Mouse (Mus musculus): ENCODE measurements around the gene Chpf2. TPM values are rescaled to one million over a fixed set of nuclear protein-coding genes. Genes with fewer than 3 reads are reported as not detected.

Gene Chpf2
- total and polyA plus RNA-seq, 3 experiments = 37.9 to 39.7 TPM; not detected in 1

GRCm38 (mm10) chr5:24594346-24594745, 7.8 kb downstream of the Chpf2 start:
- Histone ChIP-seq H3K27ac (ENCODE audit: control insufficient read depth, low read depth, low read length) (no peak overlapping the region), H3K79me2 (ENCODE audit: control insufficient read depth, insufficient read depth, low read length, poor library complexity) (no peaks in the 10 kb centered on the region), H3K27me3 (ENCODE audit: control insufficient read depth in 1 of 2, insufficient read depth in 2 of 2, low read length in 2 of 2) (peaks cover 3% of the 10 kb centered on the region in 2 experiments; a peak in 1 of 4 replicates), H3K9ac (ENCODE audit: control insufficient read depth, low read depth, low read length, poor library complexity, severe bottlenecking) (no peak overlapping the region), H3K36me3 (ENCODE audit: control insufficient read depth in 1 of 2, insufficient read depth in 2 of 2, low read length in 2 of 2) (no peaks in the 10 kb centered on the region; a peak in 1 of 4 replicates), H3K4me1 (ENCODE audit: control insufficient read depth in 1 of 2, insufficient read depth in 2 of 2, low read length in 2 of 2) (peaks cover 0 to 7% of the 10 kb centered on the region in 2 experiments; a peak in 1 of 4 replicates), H3K9me3 (replicated peaks; ENCODE audit: insufficient read depth, low read length) (no peaks in the 10 kb centered on the region), H3K4me3 (ENCODE audit: control insufficient read depth in 1 of 2, insufficient read depth in 1 of 2, low read depth in 2 of 2, low read length in 2 of 2) (no peak overlapping the region)
- TF ChIP-seq ZNF384 (IDR thresholded peaks at IDR 0.05; ENCODE audit: low read depth, low read length) (no peak), MAFK (IDR thresholded peaks at IDR 0.05; ENCODE audit: borderline replicate concordance, low read depth, low read length) (no peak), UBTF (IDR thresholded peaks at IDR 0.05; ENCODE audit: borderline replicate concordance, insufficient read depth, low read depth, low read length) (no peak), EP300 (IDR thresholded peaks at IDR 0.05; ENCODE audit: low read depth in 1 of 2, low read length in 2 of 2) (no peak), USF1 (IDR thresholded peaks at IDR 0.05; ENCODE audit: low read depth, low read length) (no peak), MAZ (IDR thresholded peaks at IDR 0.05; ENCODE audit: low read depth, low read length) (no peak), SIN3A (IDR thresholded peaks at IDR 0.05; ENCODE audit: low read length) (no peak), MXI1 (IDR thresholded peaks at IDR 0.05; ENCODE audit: low read depth, low read length) (no peak), GABPA (IDR thresholded peaks at IDR 0.05; ENCODE audit: low read depth, low read length) (no peak), KAT2A (conservative IDR thresholded peaks at IDR 0.05; ENCODE audit: low read depth, low read length) (no peak), ZKSCAN1 (IDR thresholded peaks at IDR 0.05; ENCODE audit: low read depth, low read length) (no peak), TCF12 (IDR thresholded peaks at IDR 0.05; ENCODE audit: low read depth, low read length) (no peak)
- DNase-seq (ENCODE audit: low read depth, low spot score) = no peak

GRCm38 (mm10) chr5:24595261-24595660, 8.7 kb downstream of the Chpf2 start:
- H3K9me3 ChIP-seq (replicated peaks; ENCODE audit: insufficient read depth, low read length) = no peaks in the 10 kb centered on the region
- H3K4me3 ChIP-seq (ENCODE audit: control insufficient read depth in 1 of 2, insufficient read depth in 1 of 2, low read depth in 2 of 2, low read length in 2 of 2) = no peak overlapping the region
- H3K4me1 ChIP-seq (ENCODE audit: control insufficient read depth in 1 of 2, insufficient read depth in 2 of 2, low read length in 2 of 2) = peaks cover 0 to 7% of the 10 kb centered on the region in 2 experiments; a peak in 1 of 4 replicates
- no peak overlapping the region for H3K27ac ChIP-seq (ENCODE audit: control insufficient read depth, low read depth, low read length)
- peaks cover 5 to 7% of the 10 kb centered on the region in 2 experiments; a peak in 3 of 4 replicates for H3K27me3 ChIP-seq (ENCODE audit: control insufficient read depth in 1 of 2, insufficient read depth in 2 of 2, low read length in 2 of 2)
- TF ChIP-seq CHD2 (IDR thresholded peaks at IDR 0.05; ENCODE audit: low read length) (no peak), ZMIZ1 (IDR thresholded peaks at IDR 0.05; ENCODE audit: low read depth, low read length) (no peak), MYB (IDR thresholded peaks at IDR 0.05; ENCODE audit: low read depth, low read length) (no peak), GABPA (IDR thresholded peaks at IDR 0.05; ENCODE audit: low read depth, low read length) (no peak), SMC3 (IDR thresholded peaks at IDR 0.05; ENCODE audit: low read depth, low read length) (no peak), MEF2A (IDR thresholded peaks at IDR 0.05; ENCODE audit: extremely low read depth, insufficient replicate concordance, low read depth, low read length, poor library complexity, severe bottlenecking) (no peak), ELF1 (IDR thresholded peaks at IDR 0.05; ENCODE audit: low read depth, low read length) (no peak)
- H3K36me3 ChIP-seq (ENCODE audit: control insufficient read depth in 1 of 2, insufficient read depth in 2 of 2, low read length in 2 of 2) = no peaks in the 10 kb centered on the region
- H3K9ac ChIP-seq (ENCODE audit: control insufficient read depth, low read depth, low read length, poor library complexity, severe bottlenecking) = no peak overlapping the region
- no peaks in the 10 kb centered on the region for H3K79me2 ChIP-seq (ENCODE audit: control insufficient read depth, insufficient read depth, low read length, poor library complexity)
- DNase-seq (ENCODE audit: low read depth, low spot score) = no peak

Data from MEL (cell line).